Mouse (Mus musculus): ENCODE measurements around the gene Pitx1. TPM values are rescaled to one million over a fixed set of nuclear protein-coding genes. Genes with fewer than 3 reads are reported as not detected.

Pitx1 gene
- polyA plus RNA-seq (2012; rRNA removed), result 4.2 and 22.6 TPM in 2 replicates

GRCm38 (mm10) chr13:55836142-55836625, at the start of gene Pitx1:
TSS of gene Pitx1 (minus strand) at chr13:55836192.

GRCm38 (mm10) chr13:55784268-55784667, 51.7 kb downstream of the Pitx1 start, which contains the start of gene Catsper3:
TSS of gene Catsper3 (plus strand) at chr13:55784568.

Other genes starting within 250 kb of the Pitx1 start
- 27.5 and 30.1 TPM in 2 replicates for gene B4galt7, start 236.3 kb downstream of the Pitx1 start, polyA plus RNA-seq (2012; rRNA removed)
- gene Caml, start 213.2 kb downstream of the Pitx1 start, polyA plus RNA-seq (2012; rRNA removed), result 70.0 and 78.8 TPM in 2 replicates
- gene Ddx46, start 201.2 kb downstream of the Pitx1 start, polyA plus RNA-seq (2012; rRNA removed), result 67.7 and 99.4 TPM in 2 replicates
- 51.4 and 83.6 TPM in 2 replicates for gene B230219D22Rik, start 143.1 kb downstream of the Pitx1 start, polyA plus RNA-seq (2012; rRNA removed)
- gene Txndc15, start 121.5 kb downstream of the Pitx1 start, polyA plus RNA-seq (2012; rRNA removed), result 51.8 and 54.3 TPM in 2 replicates
- gene Pcbd2, start 108.8 kb downstream of the Pitx1 start, polyA plus RNA-seq (2012; rRNA removed), result 38.8 and 48.8 TPM in 2 replicates
- gene Catsper3, start 51.6 kb downstream of the Pitx1 start, polyA plus RNA-seq (2012; rRNA removed), result 0.10 and 0.12 TPM in 2 replicates

All from central nervous system, embryonic 11.5 days (tissue).